Mouse (Mus musculus): Measurements from ENCODE around the gene Rcn2. TPM values are rescaled to one million over a fixed set of nuclear protein-coding genes. Genes with fewer than 3 reads are reported as not detected.
A peak's percentile ranks its signal among the peaks of the same experiment; 100 is the strongest.

The Rcn2 gene
- polyA plus RNA-seq, 1 experiment from 2014 or later = 330 TPM

DNA sequence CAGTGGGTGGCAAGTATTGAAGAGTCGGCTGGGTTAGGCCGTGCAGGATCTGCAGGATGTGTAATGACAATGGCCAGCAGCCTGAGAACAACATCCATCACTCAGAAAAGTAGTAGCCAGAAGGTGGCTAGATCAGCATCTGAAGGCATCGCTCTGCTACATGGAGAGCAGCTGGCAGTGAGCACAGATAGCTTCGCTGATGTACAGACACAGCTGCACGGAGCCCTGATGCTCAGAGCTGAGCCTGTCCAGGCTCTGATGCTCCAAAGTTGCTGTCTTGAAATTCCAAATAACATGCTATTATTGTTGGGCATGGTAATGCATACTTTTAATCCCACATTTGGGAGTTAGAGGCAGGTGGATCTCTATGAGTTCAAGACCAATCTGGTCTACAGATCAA, 44.9 kb downstream of the Rcn2 start:
- Histone ChIP-seq H3K36me3 (ENCODE audit: control insufficient read depth, insufficient read depth, low read length) (no peaks in the 10 kb centered on the region), H3K4me3 (ENCODE audit: low read depth, low read length) (no peak overlapping the region), H3K9ac (ENCODE audit: low read length) (no peak overlapping the region), H3K4me1 (ENCODE audit: control insufficient read depth, insufficient read depth, low read length) (no peaks in the 10 kb centered on the region), H3K27ac (ENCODE audit: low read depth, low read length) (no peak overlapping the region), H3K27me3 (replicated peaks; ENCODE audit: control insufficient read depth, insufficient read depth, low read length) (no peaks in the 10 kb centered on the region), H3K9me3 (replicated peaks; ENCODE audit: control insufficient read depth, low read length) (no peaks in the 10 kb centered on the region), H3K4me2 (ENCODE audit: low read length) (no peak overlapping the region)
- ATAC-seq (no peak), DNase-seq (ENCODE audit: low spot score) (no peak)
- WGBS = 89% methylated on average over 5 of the region's 5 CpGs

DNA sequence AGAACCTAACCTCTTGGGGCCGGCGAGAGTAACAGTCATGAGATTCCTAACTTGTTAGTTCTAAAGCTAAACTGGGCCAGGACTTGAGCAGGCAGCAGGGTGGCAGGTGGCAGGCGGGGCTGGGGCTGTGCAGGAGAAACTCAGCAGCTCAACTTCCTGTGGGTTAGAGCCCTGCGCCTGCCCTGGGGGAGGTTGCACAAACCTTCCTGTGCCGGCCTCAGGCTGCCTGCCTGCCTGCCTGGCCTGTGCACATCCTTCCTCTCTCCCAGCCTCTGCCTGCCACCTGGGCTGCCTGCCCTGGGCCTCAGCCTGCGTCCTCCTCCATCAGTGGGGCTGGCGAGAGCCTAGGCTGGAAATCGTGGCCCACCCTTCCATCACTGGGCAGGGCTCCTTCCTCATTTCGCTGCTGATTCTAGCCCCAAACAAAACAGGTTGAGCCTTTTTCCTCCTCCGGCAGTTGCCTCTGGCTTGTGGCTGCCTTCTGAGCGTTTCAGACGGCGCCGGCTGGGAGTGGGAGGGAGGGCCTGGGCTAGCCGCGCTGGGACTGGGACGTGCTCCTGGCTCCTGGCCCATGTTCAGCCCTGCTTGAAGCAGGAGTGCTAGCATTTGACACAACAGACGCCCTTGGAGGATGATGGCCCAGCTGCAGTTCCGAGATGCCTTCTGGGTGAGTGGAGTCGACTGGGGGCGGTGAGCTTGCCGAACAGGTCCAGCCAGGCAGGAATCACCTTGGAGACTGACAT, 48.3 kb downstream of the Rcn2 start, which contains the start of gene Pstpip1:
Pstpip1 (plus strand) TSS at position 185 of the 743 bp plus-strand sequence.
- ATAC-seq (peak; percentile 86), DNase-seq (ENCODE audit: low spot score) (peak; percentile 81)
- WGBS = 28% methylated on average over 22 of the region's 22 CpGs
- no peaks in the 10 kb centered on the region for H3K36me3 ChIP-seq (ENCODE audit: control insufficient read depth, insufficient read depth, low read length)
- no peaks in the 10 kb centered on the region for H3K9me3 ChIP-seq (replicated peaks; ENCODE audit: control insufficient read depth, low read length)
- no peak within 1 kb of the TSS; the same call in 1 of the 2 replicates for H3K9ac ChIP-seq (ENCODE audit: low read length)
- no peaks in the 10 kb centered on the region for H3K27me3 ChIP-seq (replicated peaks; ENCODE audit: control insufficient read depth, insufficient read depth, low read length)
- peak within 1 kb of the TSS; percentile 1; the same call in 1 of the 2 replicates for H3K27ac ChIP-seq (ENCODE audit: low read depth, low read length)
- H3K4me3 ChIP-seq (ENCODE audit: low read depth, low read length) = no peak within 1 kb of the TSS
- H3K4me1 ChIP-seq (ENCODE audit: control insufficient read depth, insufficient read depth, low read length) = no peaks in the 10 kb centered on the region
- H3K4me2 ChIP-seq (ENCODE audit: low read length) = peak within 1 kb of the TSS; percentile 22

DNA sequence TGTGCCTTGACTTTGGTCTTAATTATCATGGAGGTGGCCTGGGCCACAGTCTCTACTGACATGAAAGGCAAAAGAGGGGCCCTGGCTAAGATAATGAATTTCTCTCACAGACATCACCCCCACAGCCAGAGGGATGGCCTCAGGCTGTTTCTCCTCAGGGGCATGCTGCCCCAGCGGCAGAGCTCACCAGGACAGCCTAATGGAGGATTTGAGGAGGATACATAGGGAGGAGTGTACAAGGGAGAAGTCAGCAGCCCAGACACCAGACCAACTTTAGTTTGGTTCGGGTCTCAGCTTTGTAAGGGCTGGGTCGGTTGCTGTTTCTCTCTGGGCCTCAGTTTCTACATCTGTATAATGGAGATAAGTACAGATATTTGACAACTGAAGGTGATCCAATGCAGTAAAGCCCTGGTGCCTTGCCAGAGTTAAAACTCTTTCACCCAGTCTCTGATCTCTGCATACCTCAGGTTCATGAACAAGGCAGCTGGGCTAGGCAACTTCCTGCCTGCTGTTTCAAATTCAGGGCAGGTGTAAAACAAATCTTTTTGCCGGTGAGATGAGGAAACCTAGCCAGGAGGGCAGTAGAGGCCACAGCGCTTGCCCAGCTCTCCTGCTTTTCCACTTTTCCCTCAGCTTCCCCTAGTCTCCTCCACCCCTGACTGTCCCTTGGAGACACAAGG, 49.0 kb downstream of the Rcn2 start:
- H3K36me3 ChIP-seq (ENCODE audit: control insufficient read depth, insufficient read depth, low read length) = no peaks in the 10 kb centered on the region
- H3K9me3 ChIP-seq (replicated peaks; ENCODE audit: control insufficient read depth, low read length) = no peaks in the 10 kb centered on the region
- no peak overlapping the region for H3K4me3 ChIP-seq (ENCODE audit: low read depth, low read length)
- H3K27ac ChIP-seq (ENCODE audit: low read depth, low read length) = peak overlapping the region; percentile 1; the same call in 1 of the 2 replicates
- no peak overlapping the region for H3K4me2 ChIP-seq (ENCODE audit: low read length)
- 79% methylated on average over 5 of the region's 5 CpGs for WGBS
- ATAC-seq (no peak), DNase-seq (ENCODE audit: low spot score) (no peak)
- no peak overlapping the region for H3K9ac ChIP-seq (ENCODE audit: low read length)
- no peaks in the 10 kb centered on the region for H3K4me1 ChIP-seq (ENCODE audit: control insufficient read depth, insufficient read depth, low read length)
- no peaks in the 10 kb centered on the region for H3K27me3 ChIP-seq (replicated peaks; ENCODE audit: control insufficient read depth, insufficient read depth, low read length)

GRCm38 (mm10) chr9:56092102-56092501, 50.5 kb downstream of the Rcn2 start:
- Histone ChIP-seq H3K9me3 (replicated peaks; ENCODE audit: control insufficient read depth, low read length) (no peaks in the 10 kb centered on the region), H3K27ac (ENCODE audit: low read depth, low read length) (no peak overlapping the region), H3K4me3 (ENCODE audit: low read depth, low read length) (no peak overlapping the region), H3K4me2 (ENCODE audit: low read length) (no peak overlapping the region), H3K9ac (ENCODE audit: low read length) (no peak overlapping the region), H3K27me3 (replicated peaks; ENCODE audit: control insufficient read depth, insufficient read depth, low read length) (no peaks in the 10 kb centered on the region), H3K4me1 (ENCODE audit: control insufficient read depth, insufficient read depth, low read length) (no peaks in the 10 kb centered on the region), H3K36me3 (ENCODE audit: control insufficient read depth, insufficient read depth, low read length) (no peaks in the 10 kb centered on the region)
- DNase-seq (ENCODE audit: low spot score) (no peak), ATAC-seq (no peak)
- 48% methylated on average over 2 of the region's 2 CpGs for WGBS

- WGBS = 88% methylated on average over 4 of the region's 4 CpGs
- H3K27ac ChIP-seq (ENCODE audit: low read depth, low read length) = no peak overlapping the region
- no peaks in the 10 kb centered on the region for H3K9me3 ChIP-seq (replicated peaks; ENCODE audit: control insufficient read depth, low read length)
- H3K27me3 ChIP-seq (replicated peaks; ENCODE audit: control insufficient read depth, insufficient read depth, low read length) = no peaks in the 10 kb centered on the region
- no peaks in the 10 kb centered on the region for H3K4me1 ChIP-seq (ENCODE audit: control insufficient read depth, insufficient read depth, low read length)
- no peak overlapping the region for H3K4me3 ChIP-seq (ENCODE audit: low read depth, low read length)
- no peak overlapping the region for H3K4me2 ChIP-seq (ENCODE audit: low read length)
- DNase-seq (ENCODE audit: low spot score) (no peak), ATAC-seq (no peak)
- no peaks in the 10 kb centered on the region for H3K36me3 ChIP-seq (ENCODE audit: control insufficient read depth, insufficient read depth, low read length)
- no peak overlapping the region for H3K9ac ChIP-seq (ENCODE audit: low read length)
Measured at GRCm38 (mm10) chr9:56097584-56098298, 56.1 kb downstream of the Rcn2 start.

- Histone ChIP-seq H3K27me3 (replicated peaks; ENCODE audit: control insufficient read depth, insufficient read depth, low read length) (no peaks in the 10 kb centered on the region), H3K9ac (ENCODE audit: low read length) (no peak overlapping the region), H3K36me3 (ENCODE audit: control insufficient read depth, insufficient read depth, low read length) (no peaks in the 10 kb centered on the region), H3K9me3 (replicated peaks; ENCODE audit: control insufficient read depth, low read length) (no peaks in the 10 kb centered on the region), H3K27ac (ENCODE audit: low read depth, low read length) (no peak overlapping the region), H3K4me3 (ENCODE audit: low read depth, low read length) (no peak overlapping the region), H3K4me1 (ENCODE audit: control insufficient read depth, insufficient read depth, low read length) (no peaks in the 10 kb centered on the region), H3K4me2 (ENCODE audit: low read length) (no peak overlapping the region)
- ATAC-seq (no peak), DNase-seq (ENCODE audit: low spot score) (no peak)
- WGBS = 76% methylated on average over 7 of the region's 7 CpGs
Measured at GRCm38 (mm10) chr9:56100041-56100522, 58.4 kb downstream of the Rcn2 start.

DNA sequence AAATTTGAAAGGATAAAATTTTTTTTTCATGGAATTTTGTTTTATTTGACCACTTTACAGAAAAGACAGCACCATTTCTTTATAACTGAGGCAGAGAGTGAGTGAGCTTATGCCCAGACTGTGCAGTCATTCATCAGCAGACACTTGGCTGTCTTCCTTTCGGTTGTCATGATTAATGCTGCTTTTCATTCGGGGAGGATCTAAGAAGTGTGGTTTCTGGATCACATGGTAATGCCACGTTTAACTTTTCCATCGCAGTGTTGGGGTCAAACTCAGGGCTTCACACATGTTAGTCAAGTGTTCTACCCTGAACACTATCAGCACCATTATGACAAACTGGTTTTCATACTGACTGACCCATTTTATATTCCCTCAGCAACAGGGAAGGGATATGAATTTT, 59.4 kb downstream of the Rcn2 start:
- Histone ChIP-seq H3K4me3 (ENCODE audit: low read depth, low read length) (no peak overlapping the region), H3K27me3 (replicated peaks; ENCODE audit: control insufficient read depth, insufficient read depth, low read length) (no peaks in the 10 kb centered on the region)
- 66% methylated on average over 4 of the region's 4 CpGs for WGBS

GRCm38 (mm10) chr9:56104921-56105320, 63.3 kb downstream of the Rcn2 start:
- no peaks in the 10 kb centered on the region for H3K27me3 ChIP-seq (replicated peaks; ENCODE audit: control insufficient read depth, insufficient read depth, low read length)

More for the DNA sequence above, 59.4 kb downstream of the Rcn2 start:
- ATAC-seq (no peak), DNase-seq (ENCODE audit: low spot score) (no peak)
- H3K36me3 ChIP-seq (ENCODE audit: control insufficient read depth, insufficient read depth, low read length) = no peaks in the 10 kb centered on the region
- no peak overlapping the region for H3K4me2 ChIP-seq (ENCODE audit: low read length)
- no peaks in the 10 kb centered on the region for H3K4me1 ChIP-seq (ENCODE audit: control insufficient read depth, insufficient read depth, low read length)
- no peak overlapping the region for H3K27ac ChIP-seq (ENCODE audit: low read depth, low read length)
- no peak overlapping the region for H3K9ac ChIP-seq (ENCODE audit: low read length)
- H3K9me3 ChIP-seq (replicated peaks; ENCODE audit: control insufficient read depth, low read length) = no peaks in the 10 kb centered on the region

More at GRCm38 (mm10) chr9:56104921-56105320, 63.3 kb downstream of the Rcn2 start:
- Histone ChIP-seq H3K36me3 (ENCODE audit: control insufficient read depth, insufficient read depth, low read length) (no peaks in the 10 kb centered on the region), H3K9ac (ENCODE audit: low read length) (no peak overlapping the region), H3K4me1 (ENCODE audit: control insufficient read depth, insufficient read depth, low read length) (no peaks in the 10 kb centered on the region), H3K9me3 (replicated peaks; ENCODE audit: control insufficient read depth, low read length) (no peaks in the 10 kb centered on the region), H3K4me2 (ENCODE audit: low read length) (no peak overlapping the region), H3K27ac (ENCODE audit: low read depth, low read length) (no peak overlapping the region), H3K4me3 (ENCODE audit: low read depth, low read length) (no peak overlapping the region)
- DNase-seq (ENCODE audit: low spot score) (no peak), ATAC-seq (no peak)
- WGBS = 86% methylated on average over 7 of the region's 7 CpGs

Data from forebrain, embryonic 14.5 days (tissue).